Mouse (Mus musculus): ENCODE results near the gene Izumo1. TPM values are rescaled to one million over a fixed set of nuclear protein-coding genes. Genes with fewer than 3 reads are reported as not detected.

The Izumo1 gene
- polyA plus RNA-seq, 1 experiment from 2014 or later = not detected

GRCm38 (mm10) chr7:45590874-45591273, 30.7 kb upstream of the Izumo1 start:
- no peak for DNase-seq (ENCODE audit: low spot score)
- WGBS = 69% methylated on average over 3 of the region's 3 CpGs
- Histone ChIP-seq H3K4me1 (ENCODE audit: control insufficient read depth, insufficient read depth, low read length) (no peaks in the 10 kb centered on the region), H3K9me3 (ENCODE audit: control insufficient read depth, low read length) (no peaks in the 10 kb centered on the region), H3K27me3 (ENCODE audit: control insufficient read depth, insufficient read depth, low read length) (no peaks in the 10 kb centered on the region), H3K36me3 (ENCODE audit: control insufficient read depth, insufficient read depth, low read length) (peaks cover 6% of the 10 kb centered on the region), H3K9ac (ENCODE audit: low read length) (no peak overlapping the region), H3K27ac (replicated peaks; ENCODE audit: low read depth, low read length) (no peak overlapping the region), H3K4me3 (ENCODE audit: low read depth, low read length) (no peak overlapping the region), H3K4me2 (ENCODE audit: low read depth, severe bottlenecking) (no peak overlapping the region)
- no peak for ATAC-seq (ENCODE audit: insufficient number of reproducible peaks, low FRiP score, low TSS enrichment, low read depth)

GRCm38 (mm10) chr7:45591880-45592279, 29.7 kb upstream of the Izumo1 start:
- no peak overlapping the region for H3K9ac ChIP-seq (ENCODE audit: low read length)
- H3K27me3 ChIP-seq (ENCODE audit: control insufficient read depth, insufficient read depth, low read length) = no peaks in the 10 kb centered on the region
- no peak for ATAC-seq (ENCODE audit: insufficient number of reproducible peaks, low FRiP score, low TSS enrichment, low read depth)
- H3K36me3 ChIP-seq (ENCODE audit: control insufficient read depth, insufficient read depth, low read length) = peaks cover 3% of the 10 kb centered on the region; the same call in 1 of the 2 replicates
- no peaks in the 10 kb centered on the region for H3K4me1 ChIP-seq (ENCODE audit: control insufficient read depth, insufficient read depth, low read length)
- H3K4me3 ChIP-seq (ENCODE audit: low read depth, low read length) = no peak overlapping the region
- H3K27ac ChIP-seq (replicated peaks; ENCODE audit: low read depth, low read length) = no peak overlapping the region
- DNase-seq (ENCODE audit: low spot score) = no peak
- H3K4me2 ChIP-seq (ENCODE audit: low read depth, severe bottlenecking) = no peak overlapping the region
- no peaks in the 10 kb centered on the region for H3K9me3 ChIP-seq (ENCODE audit: control insufficient read depth, low read length)
- WGBS = 79% methylated on average over 7 of the region's 7 CpGs

- 25% methylated on average over 10 of the region's 10 CpGs for WGBS
- Histone ChIP-seq H3K9me3 (ENCODE audit: control insufficient read depth, low read length) (no peaks in the 10 kb centered on the region), H3K9ac (ENCODE audit: low read length) (no peak overlapping the region), H3K27me3 (ENCODE audit: control insufficient read depth, insufficient read depth, low read length) (no peaks in the 10 kb centered on the region), H3K4me3 (ENCODE audit: low read depth, low read length) (no peak overlapping the region), H3K4me2 (ENCODE audit: low read depth, severe bottlenecking) (no peak overlapping the region), H3K36me3 (ENCODE audit: control insufficient read depth, insufficient read depth, low read length) (no peaks in the 10 kb centered on the region), H3K4me1 (ENCODE audit: control insufficient read depth, insufficient read depth, low read length) (no peaks in the 10 kb centered on the region), H3K27ac (replicated peaks; ENCODE audit: low read depth, low read length) (no peak overlapping the region)
- DNase-seq (ENCODE audit: low spot score) (peak; percentile 78), ATAC-seq (ENCODE audit: insufficient number of reproducible peaks, low FRiP score, low TSS enrichment, low read depth) (no peak)
Measured at GRCm38 (mm10) chr7:45593118-45593815, 28.3 kb upstream of the Izumo1 start.

- H3K9me3 ChIP-seq (ENCODE audit: control insufficient read depth, low read length) = no peaks in the 10 kb centered on the region
- WGBS = 80% methylated on average over 4 of the region's 4 CpGs
- H3K27me3 ChIP-seq (ENCODE audit: control insufficient read depth, insufficient read depth, low read length) = no peaks in the 10 kb centered on the region
- DNase-seq (ENCODE audit: low spot score) (no peak), ATAC-seq (ENCODE audit: insufficient number of reproducible peaks, low FRiP score, low TSS enrichment, low read depth) (no peak)
- no peak overlapping the region for H3K4me3 ChIP-seq (ENCODE audit: low read depth, low read length)
- H3K4me1 ChIP-seq (ENCODE audit: control insufficient read depth, insufficient read depth, low read length) = no peaks in the 10 kb centered on the region
- H3K36me3 ChIP-seq (ENCODE audit: control insufficient read depth, insufficient read depth, low read length) = no peaks in the 10 kb centered on the region
- no peak overlapping the region for H3K27ac ChIP-seq (replicated peaks; ENCODE audit: low read depth, low read length)
- no peak overlapping the region for H3K9ac ChIP-seq (ENCODE audit: low read length)
- H3K4me2 ChIP-seq (ENCODE audit: low read depth, severe bottlenecking) = no peak overlapping the region
Measured at GRCm38 (mm10) chr7:45595176-45595575, 26.4 kb upstream of the Izumo1 start.

- H3K4me3 ChIP-seq (ENCODE audit: low read depth, low read length) = no peak overlapping the region
- H3K4me2 ChIP-seq (ENCODE audit: low read depth, severe bottlenecking) = no peak overlapping the region
- no peak overlapping the region for H3K27ac ChIP-seq (replicated peaks; ENCODE audit: low read depth, low read length)
- H3K36me3 ChIP-seq (ENCODE audit: control insufficient read depth, insufficient read depth, low read length) = no peaks in the 10 kb centered on the region
- H3K9ac ChIP-seq (ENCODE audit: low read length) = no peak overlapping the region
- no peaks in the 10 kb centered on the region for H3K9me3 ChIP-seq (ENCODE audit: control insufficient read depth, low read length)
- H3K27me3 ChIP-seq (ENCODE audit: control insufficient read depth, insufficient read depth, low read length) = no peaks in the 10 kb centered on the region
- ATAC-seq (ENCODE audit: insufficient number of reproducible peaks, low FRiP score, low TSS enrichment, low read depth) = no peak
- 81% methylated on average over 1 of the region's 1 CpGs for WGBS
- DNase-seq (ENCODE audit: low spot score) = no peak
- no peaks in the 10 kb centered on the region for H3K4me1 ChIP-seq (ENCODE audit: control insufficient read depth, insufficient read depth, low read length)
Measured at GRCm38 (mm10) chr7:45596107-45596506, 25.5 kb upstream of the Izumo1 start.

GRCm38 (mm10) chr7:45597013-45597412, 24.6 kb upstream of the Izumo1 start:
- H3K27ac ChIP-seq (replicated peaks; ENCODE audit: low read depth, low read length) = no peak overlapping the region
- no peaks in the 10 kb centered on the region for H3K9me3 ChIP-seq (ENCODE audit: control insufficient read depth, low read length)
- no peaks in the 10 kb centered on the region for H3K4me1 ChIP-seq (ENCODE audit: control insufficient read depth, insufficient read depth, low read length)
- H3K27me3 ChIP-seq (ENCODE audit: control insufficient read depth, insufficient read depth, low read length) = no peaks in the 10 kb centered on the region
- H3K9ac ChIP-seq (ENCODE audit: low read length) = no peak overlapping the region
- H3K4me2 ChIP-seq (ENCODE audit: low read depth, severe bottlenecking) = no peak overlapping the region
- DNase-seq (ENCODE audit: low spot score) (no peak), ATAC-seq (ENCODE audit: insufficient number of reproducible peaks, low FRiP score, low TSS enrichment, low read depth) (no peak)
- H3K36me3 ChIP-seq (ENCODE audit: control insufficient read depth, insufficient read depth, low read length) = no peaks in the 10 kb centered on the region
- no peak overlapping the region for H3K4me3 ChIP-seq (ENCODE audit: low read depth, low read length)
- WGBS = 85% methylated on average over 5 of the region's 5 CpGs

- ATAC-seq (ENCODE audit: insufficient number of reproducible peaks, low FRiP score, low TSS enrichment, low read depth) = no peak
- no peak overlapping the region for H3K4me3 ChIP-seq (ENCODE audit: low read depth, low read length)
- DNase-seq (ENCODE audit: low spot score) = no peak
- no peak overlapping the region for H3K4me2 ChIP-seq (ENCODE audit: low read depth, severe bottlenecking)
- WGBS = 92% methylated on average over 6 of the region's 6 CpGs
- H3K27me3 ChIP-seq (ENCODE audit: control insufficient read depth, insufficient read depth, low read length) = no peaks in the 10 kb centered on the region
- no peaks in the 10 kb centered on the region for H3K9me3 ChIP-seq (ENCODE audit: control insufficient read depth, low read length)
- H3K9ac ChIP-seq (ENCODE audit: low read length) = no peak overlapping the region
- H3K36me3 ChIP-seq (ENCODE audit: control insufficient read depth, insufficient read depth, low read length) = no peaks in the 10 kb centered on the region
- H3K4me1 ChIP-seq (ENCODE audit: control insufficient read depth, insufficient read depth, low read length) = no peaks in the 10 kb centered on the region
- H3K27ac ChIP-seq (replicated peaks; ENCODE audit: low read depth, low read length) = no peak overlapping the region
Measured at GRCm38 (mm10) chr7:45597527-45597926, 24.1 kb upstream of the Izumo1 start.

- no peak for DNase-seq (ENCODE audit: low spot score)
- ATAC-seq (ENCODE audit: insufficient number of reproducible peaks, low FRiP score, low TSS enrichment, low read depth) = no peak
- Histone ChIP-seq H3K36me3 (ENCODE audit: control insufficient read depth, insufficient read depth, low read length) (no peaks in the 10 kb centered on the region), H3K9me3 (ENCODE audit: control insufficient read depth, low read length) (no peaks in the 10 kb centered on the region), H3K27me3 (ENCODE audit: control insufficient read depth, insufficient read depth, low read length) (no peaks in the 10 kb centered on the region), H3K4me3 (ENCODE audit: low read depth, low read length) (no peak overlapping the region), H3K27ac (replicated peaks; ENCODE audit: low read depth, low read length) (no peak overlapping the region), H3K4me1 (ENCODE audit: control insufficient read depth, insufficient read depth, low read length) (no peaks in the 10 kb centered on the region), H3K4me2 (ENCODE audit: low read depth, severe bottlenecking) (no peak overlapping the region), H3K9ac (ENCODE audit: low read length) (no peak overlapping the region)
- WGBS = 49% methylated on average over 18 of the region's 18 CpGs
Measured at GRCm38 (mm10) chr7:45598960-45599879, 22.4 kb upstream of the Izumo1 start.

Data from limb, embryonic 11.5 days (tissue).